7 mouse cellular contexts compared by ENCODE assay signal in genomic region chr17:8284254-8284661, GRCm38 (mm10). TPM values are rescaled to one million over a fixed set of nuclear protein-coding genes. Genes with fewer than 3 reads are reported as not detected.
DNase-seq lines count a peak whose midpoint lies in the region; ATAC-seq lines count a peak whose summit lies in the region.

No protein-coding gene starts in this region.

- peak; percentile 7 for ATAC-seq in inflammation-experienced regulatory T-cells, adult 6 months

- H3K27ac ChIP-seq in macrophage = peak overlapping the region; percentile 60

- DNase-seq in adrenal gland, adult 18-20 months (ENCODE audit: low spot score in 2 of 2) = peak; percentile 42 to 51
- DNase-seq in embryo, embryonic 11 days = peak; percentile 27
- peak; percentile 54 for DNase-seq in gastrocnemius, postnatal 25 days
- DNase-seq in left cerebral cortex, postnatal 14 days (ENCODE audit: low spot score in 2 of 2) = peak; percentile 27 to 37
- peak; percentile 22 to 42 for DNase-seq in right cerebral cortex, postnatal 36 days (ENCODE audit: low spot score in 2 of 2)

- peaks cover 5% of the 10 kb centered on the region; the same call in 1 of the 2 replicates for H3K36me3 ChIP-seq in macrophage (ENCODE audit: inconsistent target)

- intact Hi-C loops in left cerebral cortex, postnatal 14 days (cut with DNase I) = loop anchor here (5.0 kb wide), 1 partner anchor 88 kb away; no protein-coding TSS in a partner anchor

- WGBS in macrophage (ENCODE audit: missing documents) = under 1% methylated on average over 32 of the region's 32 CpGs

- H3K79me2 ChIP-seq in macrophage (ENCODE audit: inconsistent target) = peaks cover 55% of the 10 kb centered on the region

- peak overlapping the region; percentile 88 for H3K4me3 ChIP-seq in macrophage (ENCODE audit: inconsistent target)

RNA-seq across cellular contexts. Expression of gene Mpc1, which starts 1.6 kb away (rescaled TPM):
- 100 to 1,000 TPM; 319 to 746 TPM for total RNA-seq in adrenal gland, adult 18-20 months (2021)
- 100 to 1,000 TPM; 407 to 421 TPM for total RNA-seq in gastrocnemius, postnatal 25 days (2021)
- 100 to 1,000 TPM; 178 to 199 (median 188) TPM for polyA plus RNA-seq in inflammation-experienced regulatory T-cells, adult 6 months (2017; shearing (Covaris generic))
- 100 to 1,000 TPM; 193 to 205 TPM for total RNA-seq in left cerebral cortex, postnatal 14 days (2021)
- total RNA-seq in macrophage (2018; cell fraction: chromatin; rRNA removed) = 100 to 1,000 TPM in 17 of 26 experiments, 10 to 100 TPM in 9; 68.7 to 196 (median 122) TPM
- 100 to 1,000 TPM; 118 to 359 (median 240) TPM for total RNA-seq in macrophage (2018; cell fraction: cytosol; rRNA removed)
- total RNA-seq in macrophage (2018; cell fraction: nucleus; rRNA removed) = 100 to 1,000 TPM in 17 of 26 experiments, 10 to 100 TPM in 9; 59.0 to 187 (median 136) TPM
- 257 to 456 TPM (median 376 TPM) in 3 replicates for polyA plus RNA-seq in macrophage (2018)

RNA-seq across cellular contexts. Expression of gene Sft2d1, which starts 26.6 kb away (rescaled TPM):
- total RNA-seq in adrenal gland, adult 18-20 months (2021) = 10 to 100 TPM; 38.1 to 43.2 TPM
- 1 to 10 TPM; 6.8 to 8.0 TPM for total RNA-seq in gastrocnemius, postnatal 25 days (2021)
- polyA plus RNA-seq in inflammation-experienced regulatory T-cells, adult 6 months (2017; shearing (Covaris generic)) = 100 to 1,000 TPM; 111 to 145 (median 111) TPM
- total RNA-seq in left cerebral cortex, postnatal 14 days (2021) = 10 to 100 TPM; 58.0 to 62.1 TPM
- 100 to 1,000 TPM in 24 of 26 experiments, 10 to 100 TPM in 2; 85.4 to 358 (median 155) TPM for total RNA-seq in macrophage (2018; cell fraction: chromatin; rRNA removed)
- 100 to 1,000 TPM in 16 of 26 experiments, 10 to 100 TPM in 10; 78.6 to 181 (median 113) TPM for total RNA-seq in macrophage (2018; cell fraction: cytosol; rRNA removed)
- total RNA-seq in macrophage (2018; cell fraction: nucleus; rRNA removed) = 100 to 1,000 TPM; 124 to 366 (median 179) TPM
- polyA plus RNA-seq in macrophage (2018) = 85.8 to 210 TPM (median 182 TPM) in 3 replicates

RNA-seq across cellular contexts. Expression of gene Ccr6, which starts 48.4 kb away (rescaled TPM):
- not detected for total RNA-seq in adrenal gland, adult 18-20 months (2021)
- total RNA-seq in gastrocnemius, postnatal 25 days (2021) = not detected
- 100 to 1,000 TPM in 2 of 3 experiments, 10 to 100 TPM in 1; 42.1 to 112 (median 100) TPM for polyA plus RNA-seq in inflammation-experienced regulatory T-cells, adult 6 months (2017; shearing (Covaris generic))
- not detected for total RNA-seq in left cerebral cortex, postnatal 14 days (2021)
- total RNA-seq in macrophage (2018; cell fraction: chromatin; rRNA removed) = not detected
- total RNA-seq in macrophage (2018; cell fraction: cytosol; rRNA removed) = not detected
- total RNA-seq in macrophage (2018; cell fraction: nucleus; rRNA removed) = not detected
- polyA plus RNA-seq in macrophage (2018) = not detected in 3 replicates

RNA-seq across cellular contexts. Expression of gene Prr18, which starts 53.0 kb away (rescaled TPM):
- total RNA-seq in adrenal gland, adult 18-20 months (2021) = under 1 TPM; 0.30 to 0.35 TPM
- under 1 TPM; 0.08 to 0.10 TPM for total RNA-seq in gastrocnemius, postnatal 25 days (2021)
- under 1 TPM in 1 of 3 experiments, not detected in 2; 0.25 TPM for polyA plus RNA-seq in inflammation-experienced regulatory T-cells, adult 6 months (2017; shearing (Covaris generic))
- total RNA-seq in left cerebral cortex, postnatal 14 days (2021) = 10 to 100 TPM in 1 of 2 experiments, 1 to 10 TPM in 1; 7.2 to 12.3 TPM
- 1 to 10 TPM in 20 of 26 experiments, under 1 TPM in 5, not detected in 1; 0.43 to 3.8 (median 1.6) TPM for total RNA-seq in macrophage (2018; cell fraction: chromatin; rRNA removed)
- under 1 TPM; 0.04 to 0.32 (median 0.14) TPM for total RNA-seq in macrophage (2018; cell fraction: cytosol; rRNA removed)
- 1 to 10 TPM in 24 of 26 experiments, under 1 TPM in 2; 0.25 to 4.2 (median 1.4) TPM for total RNA-seq in macrophage (2018; cell fraction: nucleus; rRNA removed)
- 0.10 to 0.25 TPM (median 0.14 TPM) in 3 replicates for polyA plus RNA-seq in macrophage (2018)

Comparison
In these comparisons a context has a peak if more than half of its experiments do, and no peak if none do; other contexts are left out.
1. Peak in every context shown above with its lines: DNase-seq, ATAC-seq, H3K4me3 ChIP-seq and H3K27ac ChIP-seq.
2. RNA of gene Sft2d1, which starts 26.6 kb away (total RNA-seq): 58.0 to 62.1 TPM in left cerebral cortex, postnatal 14 days and 38.1 to 43.2 TPM in adrenal gland, adult 18-20 months; 6.8 to 8.0 TPM in gastrocnemius, postnatal 25 days; every median in the first group is over 4 times any median in the second.